Mouse (Mus musculus): Measurements from ENCODE around the gene Rasal3. TPM values are rescaled to one million over a fixed set of nuclear protein-coding genes. Genes with fewer than 3 reads are reported as not detected.

Gene Rasal3
- polyA plus RNA-seq, 1 experiment from 2014 or later, result 2.2 TPM

GRCm38 (mm10) chr17:32348406-32348805, 55.0 kb downstream of the Rasal3 start:
- Histone ChIP-seq H3K4me3 (ENCODE audit: low read depth, low read length) (peak overlapping the region; percentile 96; the same call in 1 of the 2 replicates), H3K27ac (ENCODE audit: low read depth) (no peak overlapping the region), H3K4me1 (replicated peaks; ENCODE audit: control insufficient read depth, insufficient read depth, low read length) (peaks cover 10% of the 10 kb centered on the region), H3K27me3 (replicated peaks; ENCODE audit: control insufficient read depth, insufficient read depth, low read length) (no peaks in the 10 kb centered on the region), H3K4me2 (ENCODE audit: low read length) (no peak overlapping the region), H3K36me3 (ENCODE audit: control insufficient read depth, insufficient read depth, low read length) (peaks cover 22% of the 10 kb centered on the region), H3K9me3 (ENCODE audit: control insufficient read depth, low read length) (no peaks in the 10 kb centered on the region), H3K9ac (ENCODE audit: low read length) (no peak overlapping the region)
- ATAC-seq (replicated peaks; ENCODE audit: low FRiP score, low TSS enrichment, low read depth) (no peak), DNase-seq (ENCODE audit: low spot score) (no peak)
- WGBS, result 95% methylated on average over 2 of the region's 2 CpGs

- DNase-seq (ENCODE audit: low spot score) (no peak), ATAC-seq (replicated peaks; ENCODE audit: low FRiP score, low TSS enrichment, low read depth) (no peak)
- Histone ChIP-seq H3K9ac (ENCODE audit: low read length) (no peak overlapping the region), H3K36me3 (ENCODE audit: control insufficient read depth, insufficient read depth, low read length) (peaks cover 57% of the 10 kb centered on the region), H3K4me2 (ENCODE audit: low read length) (no peak overlapping the region), H3K4me1 (replicated peaks; ENCODE audit: control insufficient read depth, insufficient read depth, low read length) (no peaks in the 10 kb centered on the region), H3K4me3 (ENCODE audit: low read depth, low read length) (no peak overlapping the region), H3K27me3 (replicated peaks; ENCODE audit: control insufficient read depth, insufficient read depth, low read length) (no peaks in the 10 kb centered on the region), H3K9me3 (ENCODE audit: control insufficient read depth, low read length) (no peaks in the 10 kb centered on the region), H3K27ac (ENCODE audit: low read depth) (no peak overlapping the region)
- 90% methylated on average over 1 of the region's 1 CpGs for WGBS
Observed at GRCm38 (mm10) chr17:32341102-32341501, 62.3 kb downstream of the Rasal3 start.

Small RNAs within 50 kb of the gene (microRNA-seq; reads per million reads assigned to microRNA genes)
- not detected for gene Gm22201

Other genes starting within 250 kb of the Rasal3 start
- 13.3 and 13.8 TPM in 2 replicates for gene Notch3, start 236.7 kb downstream of the Rasal3 start, polyA plus RNA-seq (2014; fragmentation: Nextera tagmentation; extraction: Ambion mirVana)
- not detected in 2 replicates for gene Ephx3, start 214.0 kb downstream of the Rasal3 start, polyA plus RNA-seq (2014; fragmentation: Nextera tagmentation; extraction: Ambion mirVana)
- 90.2 and 91.9 TPM in 2 replicates for gene Brd4, start 118.9 kb downstream of the Rasal3 start, polyA plus RNA-seq (2014; fragmentation: Nextera tagmentation; extraction: Ambion mirVana)
- gene Akap8, start 82.3 kb downstream of the Rasal3 start, polyA plus RNA-seq (2014; fragmentation: Nextera tagmentation; extraction: Ambion mirVana), result 51.8 and 57.2 TPM in 2 replicates
- gene Akap8l, start 53.0 kb downstream of the Rasal3 start, polyA plus RNA-seq (2014; fragmentation: Nextera tagmentation; extraction: Ambion mirVana), result 64.4 and 79.0 TPM in 2 replicates
- gene Wiz, start 14.1 kb downstream of the Rasal3 start, polyA plus RNA-seq (2014; fragmentation: Nextera tagmentation; extraction: Ambion mirVana), result 30.8 and 32.3 TPM in 2 replicates
- 0.11 and 0.30 TPM in 2 replicates for gene Pglyrp2, start 20.6 kb upstream of the Rasal3 start, polyA plus RNA-seq (2014; fragmentation: Nextera tagmentation; extraction: Ambion mirVana)
- 0.62 and 0.63 TPM in 2 replicates for gene Cyp4f39, start 49.1 kb upstream of the Rasal3 start, polyA plus RNA-seq (2014; fragmentation: Nextera tagmentation; extraction: Ambion mirVana)
- gene Cyp4f17, start 102.5 kb upstream of the Rasal3 start, polyA plus RNA-seq (2014; fragmentation: Nextera tagmentation; extraction: Ambion mirVana), result 6.9 and 7.7 TPM in 2 replicates
- 16.0 and 18.6 TPM in 2 replicates for gene Cyp4f16, start 133.0 kb upstream of the Rasal3 start, polyA plus RNA-seq (2014; fragmentation: Nextera tagmentation; extraction: Ambion mirVana)
- gene Cyp4f37, start 217.7 kb upstream of the Rasal3 start, polyA plus RNA-seq (2014; fragmentation: Nextera tagmentation; extraction: Ambion mirVana), result 0.50 TPM in 1 of 2 replicates, not detected in the other

All from intestine, embryonic 14.5 days (tissue).